Mouse (Mus musculus): Measurements from ENCODE around the gene Ago3. TPM values are rescaled to one million over a fixed set of nuclear protein-coding genes. Genes with fewer than 3 reads are reported as not detected.

Ago3 gene
- total and polyA plus RNA-seq, 3 experiments: 5.3 to 6.7 (median 5.3) TPM

DNA sequence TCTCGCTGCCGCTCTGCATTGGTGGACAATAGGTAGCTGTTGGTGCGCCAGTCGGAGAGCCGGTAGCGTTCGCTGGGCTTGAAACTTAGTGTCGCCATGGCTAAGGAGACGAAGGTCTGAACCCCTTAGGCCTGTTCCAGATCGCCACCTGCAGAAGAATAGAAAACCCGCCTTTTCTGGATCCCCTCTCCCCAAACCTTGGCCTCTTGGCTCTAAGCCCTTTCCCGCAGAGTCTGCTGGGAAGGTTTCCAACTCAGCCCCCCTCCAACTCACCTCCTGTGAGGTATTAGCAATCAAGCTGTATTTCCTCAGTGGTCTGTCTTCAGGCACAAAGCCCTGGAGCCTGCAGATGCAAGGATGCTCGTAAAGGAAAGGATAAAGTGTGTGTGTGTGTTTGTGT is 104.5 kb downstream of the Ago3 start:
- no peak overlapping the region for H3K9ac ChIP-seq (ENCODE audit: insufficient read depth, low read depth)
- no peak overlapping the region for H3K27ac ChIP-seq (ENCODE audit: insufficient read depth, low read depth)
- no peak for TF ChIP-seq BHLHE40 (IDR thresholded peaks at IDR 0.05; ENCODE audit: low read depth, low read length)
- TF ChIP-seq RAD21 (IDR thresholded peaks at IDR 0.05; ENCODE audit: low read depth, low read length): no peak
- TF ChIP-seq CTCF (conservative IDR thresholded peaks at IDR 0.05 in 1 of 2, IDR thresholded peaks at IDR 0.05 in 1 of 2; ENCODE audit: low read depth in 2 of 2, low read length in 2 of 2): no peak
- no peak for TF ChIP-seq ETS1 (conservative IDR thresholded peaks at IDR 0.05; ENCODE audit: low read depth, low read length)
- TF ChIP-seq GABPA (IDR thresholded peaks at IDR 0.05; ENCODE audit: insufficient replicate concordance, low read depth, low read length): no peak
- no peak for TF ChIP-seq PAX5 (IDR thresholded peaks at IDR 0.05; ENCODE audit: low read length)
- no peak for TF ChIP-seq USF1 (IDR thresholded peaks at IDR 0.05; ENCODE audit: low read depth, low read length)
- TF ChIP-seq POLR2AphosphoS2 (IDR thresholded peaks at IDR 0.05; ENCODE audit: low read depth, low read length): no peak
- TF ChIP-seq EP300 (IDR thresholded peaks at IDR 0.05; ENCODE audit: low read length): no peak
- no peak for TF ChIP-seq NRF1 (IDR thresholded peaks at IDR 0.05; ENCODE audit: low read depth, low read length)
- TF ChIP-seq MAFK (IDR thresholded peaks at IDR 0.05; ENCODE audit: insufficient replicate concordance, low read length): no peak
- no peak for TF ChIP-seq ELF1 (IDR thresholded peaks at IDR 0.05; ENCODE audit: low read depth, low read length)
- TF ChIP-seq TCF12 (IDR thresholded peaks at IDR 0.05; ENCODE audit: low read depth, low read length): no peak
- no peak for TF ChIP-seq MAX (IDR thresholded peaks at IDR 0.05; ENCODE audit: low read length)
- no peak for TF ChIP-seq MAZ (IDR thresholded peaks at IDR 0.05; ENCODE audit: low read depth, low read length)
- no peak for TF ChIP-seq CHD2 (IDR thresholded peaks at IDR 0.05; ENCODE audit: low read length)
- TF ChIP-seq POLR2A (IDR thresholded peaks at IDR 0.05; ENCODE audit: low read depth, low read length): no peak
- TF ChIP-seq JUN (IDR thresholded peaks at IDR 0.05; ENCODE audit: insufficient read depth, low read depth, low read length): no peak
- no peak for TF ChIP-seq MEF2A (IDR thresholded peaks at IDR 0.05; ENCODE audit: borderline replicate concordance, low read depth, low read length)
- no peak overlapping the region for H3K4me2 ChIP-seq (ENCODE audit: insufficient read depth, low read depth, poor library complexity, severe bottlenecking)
- DNase-seq (ENCODE audit: extremely low read depth): no peak
- peaks cover 2 to 23% of the 10 kb centered on the region in 2 experiments; a peak in 3 of 4 replicates for H3K4me1 ChIP-seq (ENCODE audit: control insufficient read depth in 1 of 2, insufficient read depth in 2 of 2)
- H3K9me3 ChIP-seq (replicated peaks; ENCODE audit: low read length): no peaks in the 10 kb centered on the region
- in situ Hi-C loops (cut with MboI; ENCODE audit: low pct_ligation_motif_present, low pct_unique_long_range_greater_than_20kb, low sequenced_read_pairs): loop anchor here (5.0 kb wide), 1 partner anchor 217 kb away; no protein-coding TSS in a partner anchor
- H3K27me3 ChIP-seq (replicated peaks): no peaks in the 10 kb centered on the region
- peaks cover 12% of the 10 kb centered on the region for H3K79me2 ChIP-seq (replicated peaks; ENCODE audit: control insufficient read depth, extremely low read depth, insufficient read depth, poor library complexity, severe bottlenecking)
- peaks cover 0 to 11% of the 10 kb centered on the region in 2 experiments for H3K36me3 ChIP-seq (replicated peaks in 1 of 2; ENCODE audit: control insufficient read depth in 1 of 2, insufficient read depth in 1 of 2, low read length in 1 of 2)
- no peak overlapping the region for H3K4me3 ChIP-seq (replicated peaks in 1 of 3; ENCODE audit: low read depth in 2 of 3, low read length in 2 of 3, poor library complexity in 1 of 3)
- dilution Hi-C loops (cut with MboI; ENCODE audit: extremely low pct_ligation_motif_present, extremely low pct_unique_long_range_greater_than_20kb, low sequenced_read_pairs): no loop called here

DNA sequence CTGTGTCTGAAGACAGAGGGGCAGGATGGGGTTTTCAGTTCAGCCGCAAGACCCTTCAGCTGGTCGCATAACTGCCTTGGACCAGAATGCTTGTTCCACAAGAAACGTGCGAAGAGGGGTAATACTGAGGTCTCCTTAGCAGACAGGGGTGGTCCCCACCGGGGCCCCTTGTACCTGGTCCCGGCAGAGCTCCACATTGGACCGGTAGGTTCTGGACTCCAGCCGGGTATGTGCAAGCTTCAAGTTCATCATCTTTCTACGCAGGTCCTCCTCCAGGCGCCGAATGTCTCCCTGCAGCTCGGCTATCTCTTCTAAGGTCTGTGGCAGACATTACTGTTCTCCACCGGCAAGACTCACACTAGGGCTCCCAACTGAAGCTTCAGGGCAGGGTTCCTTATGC is 106.7 kb downstream of the Ago3 start:
- no peak overlapping the region for H3K4me2 ChIP-seq (ENCODE audit: insufficient read depth, low read depth, poor library complexity, severe bottlenecking)
- no peak overlapping the region for H3K27ac ChIP-seq (ENCODE audit: insufficient read depth, low read depth)
- no peak overlapping the region for H3K9ac ChIP-seq (ENCODE audit: insufficient read depth, low read depth)
- TF ChIP-seq RAD21 (IDR thresholded peaks at IDR 0.05; ENCODE audit: low read depth, low read length) (no peak), ZKSCAN1 (IDR thresholded peaks at IDR 0.05; ENCODE audit: borderline replicate concordance, low read depth, low read length) (no peak), SIN3A (IDR thresholded peaks at IDR 0.05; ENCODE audit: low read length) (no peak), ZMIZ1 (IDR thresholded peaks at IDR 0.05; ENCODE audit: low read depth, low read length) (no peak), USF2 (conservative IDR thresholded peaks at IDR 0.05; ENCODE audit: low read depth, low read length) (no peak), CHD1 (IDR thresholded peaks at IDR 0.05; ENCODE audit: low read depth, low read length) (no peak), ETS1 (conservative IDR thresholded peaks at IDR 0.05; ENCODE audit: low read depth, low read length) (no peak), SMC3 (IDR thresholded peaks at IDR 0.05; ENCODE audit: low read depth, low read length) (no peak), RCOR1 (conservative IDR thresholded peaks at IDR 0.05; ENCODE audit: low read depth, low read length) (no peak), NRF1 (IDR thresholded peaks at IDR 0.05; ENCODE audit: low read depth, low read length) (no peak), ZNF384 (IDR thresholded peaks at IDR 0.05; ENCODE audit: low read depth, low read length) (no peak)
- H3K27me3 ChIP-seq (replicated peaks): no peaks in the 10 kb centered on the region
- in situ Hi-C loops (cut with MboI; ENCODE audit: low pct_ligation_motif_present, low pct_unique_long_range_greater_than_20kb, low sequenced_read_pairs): no loop called here
- dilution Hi-C loops (cut with MboI; ENCODE audit: extremely low pct_ligation_motif_present, extremely low pct_unique_long_range_greater_than_20kb, low sequenced_read_pairs): no loop called here
- H3K4me1 ChIP-seq (ENCODE audit: control insufficient read depth in 1 of 2, insufficient read depth in 2 of 2): peaks cover 4 to 17% of the 10 kb centered on the region in 2 experiments; a peak in 3 of 4 replicates
- H3K36me3 ChIP-seq (replicated peaks in 1 of 2; ENCODE audit: control insufficient read depth in 1 of 2, insufficient read depth in 1 of 2, low read length in 1 of 2): peaks cover 8 to 30% of the 10 kb centered on the region in 2 experiments
- H3K9me3 ChIP-seq (replicated peaks; ENCODE audit: low read length): no peaks in the 10 kb centered on the region
- H3K4me3 ChIP-seq (replicated peaks in 1 of 3; ENCODE audit: low read depth in 2 of 3, low read length in 2 of 3, poor library complexity in 1 of 3): no peak overlapping the region
- H3K79me2 ChIP-seq (replicated peaks; ENCODE audit: control insufficient read depth, extremely low read depth, insufficient read depth, poor library complexity, severe bottlenecking): peaks cover 14% of the 10 kb centered on the region
- no peak for DNase-seq (ENCODE audit: extremely low read depth)

All from CH12.LX (cell line).